Mouse (Mus musculus) embryonic fibroblast, embryonic 13.5 days (primary cell): ENCODE measurements around the gene Pecam1. TPM values are rescaled to one million over a fixed set of nuclear protein-coding genes. Genes with fewer than 3 reads are reported as not detected.

Experiments used
- H3K27ac ChIP-seq: 2 replicates; pipeline ENCODE4 v1.5.1; 2012; ENCODE audit warnings: low read length, control low read depth, inconsistent platforms; ENCODE audit not compliant: insufficient read depth
- H3K4me1 ChIP-seq: 2 replicates; pipeline ENCODE4 v1.6.1; 2011; ENCODE audit warnings: low read length; ENCODE audit not compliant: control insufficient read depth, insufficient read depth
- H3K4me3 ChIP-seq: 2 replicates; pipeline ENCODE4 v1.5.1; 2011; ENCODE audit warnings: mild to moderate bottlenecking, control low read depth, low read length; ENCODE audit not compliant: insufficient read depth
- CTCF ChIP-seq: IDR thresholded peaks from 2 replicates; pipeline ENCODE4 v1.5.1; 2011; ENCODE audit warnings: mild to moderate bottlenecking, control low read depth, low read length, moderate library complexity, borderline replicate concordance; ENCODE audit not compliant: insufficient read depth
- POLR2A ChIP-seq: IDR thresholded peaks from 2 replicates; pipeline ENCODE4 v1.6.1; 2011; ENCODE audit warnings: low read depth, mild to moderate bottlenecking, control low read depth, low read length, moderate library complexity
- polyA plus RNA-seq: library from polyadenylated mRNA; stranded (reverse); fragments of >200 nt; gene quantifications from 2 replicates; pipeline ENCODE4 v1.2.4, GENCODE M21; 2011; ENCODE audit warnings: low read depth; ENCODE audit not compliant: missing spikeins, insufficient read length

Pecam1 gene
- polyA plus RNA-seq, 1 experiment = 1.0 TPM

DNA sequence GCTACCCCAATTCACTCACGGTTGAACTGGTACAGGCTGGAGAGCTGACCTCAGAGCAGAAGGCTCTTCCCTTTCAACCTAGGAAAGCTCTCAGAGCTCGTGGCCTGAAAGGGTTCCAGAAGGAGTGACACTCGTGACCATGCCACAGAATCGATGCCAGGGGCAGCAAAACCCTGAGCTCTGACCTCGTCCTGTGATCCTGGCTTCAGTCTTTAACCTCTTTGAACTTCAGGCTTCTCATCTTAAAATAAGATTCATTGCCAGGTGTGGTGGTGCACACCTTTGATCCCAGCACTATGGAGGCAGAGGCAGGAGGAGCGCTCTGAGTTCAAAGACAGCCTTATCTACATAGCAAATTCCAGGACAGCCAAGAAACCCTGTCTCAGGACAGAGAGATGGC lies 143.1 kb downstream of the Pecam1 start:
- H3K4me3 ChIP-seq = no peak overlapping the region
- no peaks in the 10 kb centered on the region; the same call in 1 of the 2 replicates for H3K4me1 ChIP-seq
- no peak overlapping the region for H3K27ac ChIP-seq
- TF ChIP-seq CTCF = no peak
- no peak for TF ChIP-seq POLR2A

DNA sequence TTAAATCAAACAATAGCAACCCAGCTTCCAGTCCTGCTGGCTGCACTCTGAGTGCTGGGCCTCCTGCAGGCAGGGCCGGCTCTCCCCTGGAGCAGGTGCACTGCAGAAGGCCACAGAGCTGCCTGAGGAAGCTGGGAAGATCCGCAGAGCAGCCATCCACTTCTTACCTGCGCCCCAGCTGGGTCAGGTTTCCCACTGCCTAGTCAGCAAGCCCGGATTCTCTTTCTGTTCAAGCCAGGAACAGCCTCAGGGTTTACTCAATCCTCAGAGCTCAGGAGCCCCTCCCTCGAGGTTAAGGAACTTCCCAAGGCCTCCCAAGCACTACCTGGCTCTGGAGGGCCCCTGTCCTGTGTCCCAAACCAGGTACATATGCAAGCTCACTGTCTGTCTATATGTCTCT lies 144.4 kb downstream of the Pecam1 start:
- Histone ChIP-seq H3K4me1 (no peaks in the 10 kb centered on the region; the same call in 1 of the 2 replicates), H3K27ac (no peak overlapping the region), H3K4me3 (no peak overlapping the region)
- TF ChIP-seq POLR2A = no peak
- TF ChIP-seq CTCF = no peak

Other genes starting within 250 kb of the Pecam1 start
- gene Tex2, start 137.2 kb downstream of the Pecam1 start, polyA plus RNA-seq = 13.3 and 14.0 TPM in 2 replicates
- 0.43 and 1.4 TPM in 2 replicates for gene Milr1, start 598 bp upstream of the Pecam1 start, polyA plus RNA-seq
- 4.1 and 4.3 TPM in 2 replicates for gene Polg2, start 28.9 kb upstream of the Pecam1 start, polyA plus RNA-seq
- gene Ddx5, start 38.6 kb upstream of the Pecam1 start, polyA plus RNA-seq = 769 and 953 TPM in 2 replicates
- gene Cep95, start 38.6 kb upstream of the Pecam1 start, polyA plus RNA-seq = 11.2 and 15.9 TPM in 2 replicates
- 56.3 and 60.3 TPM in 2 replicates for gene Smurf2, start 170.1 kb upstream of the Pecam1 start, polyA plus RNA-seq
- gene Kpna2, start 248.9 kb upstream of the Pecam1 start, polyA plus RNA-seq = 215 and 225 TPM in 2 replicates